Mouse (Mus musculus) CH12.LX (cell line): Measurements from ENCODE around the gene Hspb9.

ENCODE experiments used
- CHD2 ChIP-seq: IDR thresholded peaks from 2 replicates; pipeline ENCODE4 v1.6.1; 2011; ENCODE audit warnings: low read length, improper control_type of control experiment
- CTCF ChIP-seq, 2 experiments: IDR thresholded peaks in 1 of 2; conservative IDR thresholded peaks in 1 of 2; 2 replicates each; pipeline ENCODE4 v1.5.1; 2011 to 2012; ENCODE audit warnings: low read depth in 2 of 2, low read length in 2 of 2, improper control_type of control experiment in 1 of 2, inconsistent platforms in 1 of 2, mild to moderate bottlenecking in 1 of 2, moderate library complexity in 1 of 2
- HCFC1 ChIP-seq: IDR thresholded peaks from 2 replicates; pipeline ENCODE4 v1.6.1; 2012; ENCODE audit warnings: low read depth, mild to moderate bottlenecking, inconsistent platforms, low read length, improper control_type of control experiment
- MAZ ChIP-seq: IDR thresholded peaks from 2 replicates; pipeline ENCODE4 v1.6.1; 2012; ENCODE audit warnings: low read depth, mild to moderate bottlenecking, inconsistent platforms, low read length, improper control_type of control experiment, moderate library complexity
- POLR2A ChIP-seq: IDR thresholded peaks from 2 replicates; pipeline ENCODE4 v1.6.1; 2011; ENCODE audit warnings: low read depth, mild to moderate bottlenecking, improper control_type of control experiment, low read length

DNA sequence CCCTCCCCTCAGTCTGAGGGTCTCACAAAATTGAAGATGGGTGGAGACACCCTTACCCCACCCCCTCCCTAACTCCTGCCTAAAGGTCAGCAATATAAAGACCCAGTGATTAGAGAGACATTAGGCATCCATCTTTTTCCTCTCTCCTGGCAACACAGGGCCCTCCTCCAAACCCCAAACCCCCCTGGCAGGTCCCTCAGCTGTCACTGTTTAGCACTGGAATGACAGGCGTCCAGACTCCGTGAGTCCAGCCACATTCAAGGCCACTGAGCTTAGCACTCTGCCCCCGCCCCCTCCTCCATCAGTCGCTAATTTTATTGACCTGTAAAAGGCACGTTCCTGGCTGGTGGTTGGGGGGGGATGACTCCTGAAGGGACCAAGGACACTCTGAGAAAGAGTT, 20.5 kb upstream of the Hspb9 start:
- no peak for TF ChIP-seq HCFC1
- TF ChIP-seq CTCF (conservative IDR thresholded peaks at IDR 0.05 in 1 of 2, IDR thresholded peaks at IDR 0.05 in 1 of 2; ENCODE audit: low read depth in 2 of 2, low read length in 2 of 2), result no peak
- no peak for TF ChIP-seq MAZ
- no peak for TF ChIP-seq POLR2A
- no peak for TF ChIP-seq CHD2
